Mouse (Mus musculus) heart, postnatal 14 days (tissue): Measurements from ENCODE around the gene Olfr323. TPM values are rescaled to one million over a fixed set of nuclear protein-coding genes. Genes with fewer than 3 reads are reported as not detected.

ENCODE experiments used
- DNase-seq, 2 experiments: peaks; one replicate each; pipeline ENCODE4 v3.0.0; 2021 to 2022
- intact Hi-C: fragments of 180-260 bp; cut with DNase I; formaldehyde crosslinking; loops from one replicate; pipeline ENCODE4 v1.15.1; 2025
- long read RNA-seq, 2 experiments: library from polyadenylated mRNA; stranded (forward); transcript quantifications; one replicate each; pipeline ENCODE4 v2.0.0; 2021
- total RNA-seq, 2 experiments: library from RNA; stranded (reverse); gene quantifications; 2 replicates each; pipeline ENCODE4 v1.2.3; 2021

Olfr323 gene
- total RNA-seq: not detected
- long read RNA-seq, experiment 1: 0 reads
- long read RNA-seq, experiment 2: 0 reads

GRCm38 (mm10) chr11:58630401-58630800, at the start of gene Olfr323:
Gene Olfr323 (minus strand): TSS chr11:58630501.
- DNase-seq: no peak
- intact Hi-C loops: no loop called here

GRCm38 (mm10) chr11:58671825-58672224, 41.5 kb upstream of the Olfr323 start:
- intact Hi-C loops: no loop called here
- no peak for DNase-seq

- DNase-seq: no peak
- intact Hi-C loops: no loop called here
Measured at GRCm38 (mm10) chr11:58669252-58669651, 39.0 kb upstream of the Olfr323 start.

DNA sequence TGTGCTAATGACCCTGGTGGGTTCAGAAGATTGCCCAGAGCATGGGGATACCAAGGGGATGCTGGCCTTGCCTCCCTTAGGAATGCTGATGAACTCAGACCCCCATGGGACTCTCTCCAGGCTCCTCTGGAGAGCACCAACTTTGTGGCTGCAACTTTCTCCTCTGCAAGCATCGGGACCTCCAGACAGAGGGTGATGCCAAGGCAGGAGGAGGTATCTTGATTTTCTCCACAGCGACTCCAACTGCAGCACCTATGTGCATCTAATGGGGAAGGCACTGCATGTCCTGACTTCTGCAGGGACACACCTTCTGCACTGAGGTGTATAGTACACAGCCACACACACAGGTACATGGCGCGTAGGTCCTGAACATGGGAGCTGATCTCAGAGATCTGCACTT, 28.3 kb upstream of the Olfr323 start, which contains the start of gene Olfr322:
Gene Olfr322, plus strand, starts transcription at position 187 of the 400 bp plus-strand sequence.
- intact Hi-C loops: no loop called here

DNA sequence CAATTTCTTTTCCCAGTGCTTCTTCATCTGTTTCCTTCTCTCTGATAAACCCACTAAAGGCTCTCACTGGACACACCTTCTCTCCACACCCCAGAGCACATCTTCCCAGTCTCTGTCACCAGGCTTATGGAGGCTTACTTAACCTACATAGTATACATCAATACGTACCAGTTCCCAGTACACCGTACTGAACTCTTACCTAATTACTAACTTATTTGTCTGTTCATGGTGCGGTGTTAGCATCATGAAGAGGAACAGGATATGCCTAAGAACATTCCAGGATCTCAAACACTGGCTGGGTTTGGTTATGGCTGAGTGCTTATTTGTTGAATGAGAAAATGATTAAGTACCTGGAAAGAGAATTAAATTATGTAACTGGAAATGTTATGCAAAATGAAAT, 24.9 kb upstream of the Olfr323 start:
- intact Hi-C loops: no loop called here
- DNase-seq: no peak

More for the DNA sequence above, 28.3 kb upstream of the Olfr323 start, which contains the start of gene Olfr322:
- DNase-seq: no peak

DNA sequence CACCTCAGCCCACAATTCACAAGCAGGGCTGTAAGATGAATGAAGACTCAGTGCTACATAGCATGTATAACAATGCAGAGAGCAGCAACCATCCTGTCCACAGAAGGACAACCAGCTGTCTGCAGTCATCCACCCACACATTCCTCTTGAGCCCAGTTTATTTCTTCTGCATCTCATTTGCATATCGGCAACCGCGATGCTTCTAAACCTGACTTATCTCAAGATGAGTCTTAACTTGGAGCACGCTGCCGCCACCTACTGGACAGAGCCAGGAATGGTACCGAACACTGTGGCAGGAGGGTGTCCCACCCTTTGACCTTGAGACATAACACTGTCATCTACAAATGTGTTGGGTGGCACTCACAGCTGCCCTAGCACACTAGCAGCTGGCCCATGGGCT, 13.0 kb upstream of the Olfr323 start:
- peak; percentile 17 to 21 for DNase-seq
- intact Hi-C loops: no loop called here

DNA sequence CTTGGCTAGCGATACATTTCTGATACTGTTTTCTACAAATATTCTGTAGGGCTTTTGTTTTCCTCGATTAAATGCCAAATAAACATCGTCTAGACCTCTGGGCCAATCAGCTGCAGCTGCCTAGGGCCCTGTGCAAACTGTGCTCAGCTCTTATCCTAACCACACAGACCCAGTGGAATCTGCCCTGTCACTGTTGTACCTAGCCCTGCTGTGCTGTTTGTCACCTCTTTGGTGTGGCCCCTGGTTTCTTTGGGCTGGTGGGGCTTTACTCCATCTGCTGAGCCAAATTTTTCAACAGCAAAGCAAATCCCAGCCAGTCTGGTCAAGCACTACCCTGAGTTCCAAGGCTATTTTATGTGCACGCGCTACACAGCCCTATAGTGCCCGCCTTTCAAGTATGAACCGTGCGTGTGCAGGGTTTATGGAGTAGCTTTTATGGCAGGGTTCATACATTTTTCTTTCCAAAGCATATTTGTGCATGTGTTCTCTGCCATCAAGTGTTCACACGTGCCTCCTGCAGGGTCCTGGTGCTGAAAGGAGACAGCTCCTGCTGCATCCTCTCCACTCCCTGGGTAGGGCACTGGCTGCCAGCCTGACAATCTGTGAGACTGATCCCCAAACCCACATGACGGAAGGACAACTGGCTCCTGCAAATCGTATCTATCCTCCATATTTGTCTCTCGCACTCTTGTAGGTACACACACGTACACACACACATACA, 11.5 kb upstream of the Olfr323 start:
- intact Hi-C loops: no loop called here
- DNase-seq: no peak

GRCm38 (mm10) chr11:58641057-58641456, 10.8 kb upstream of the Olfr323 start:
- no peak for DNase-seq
- intact Hi-C loops: no loop called here

DNA sequence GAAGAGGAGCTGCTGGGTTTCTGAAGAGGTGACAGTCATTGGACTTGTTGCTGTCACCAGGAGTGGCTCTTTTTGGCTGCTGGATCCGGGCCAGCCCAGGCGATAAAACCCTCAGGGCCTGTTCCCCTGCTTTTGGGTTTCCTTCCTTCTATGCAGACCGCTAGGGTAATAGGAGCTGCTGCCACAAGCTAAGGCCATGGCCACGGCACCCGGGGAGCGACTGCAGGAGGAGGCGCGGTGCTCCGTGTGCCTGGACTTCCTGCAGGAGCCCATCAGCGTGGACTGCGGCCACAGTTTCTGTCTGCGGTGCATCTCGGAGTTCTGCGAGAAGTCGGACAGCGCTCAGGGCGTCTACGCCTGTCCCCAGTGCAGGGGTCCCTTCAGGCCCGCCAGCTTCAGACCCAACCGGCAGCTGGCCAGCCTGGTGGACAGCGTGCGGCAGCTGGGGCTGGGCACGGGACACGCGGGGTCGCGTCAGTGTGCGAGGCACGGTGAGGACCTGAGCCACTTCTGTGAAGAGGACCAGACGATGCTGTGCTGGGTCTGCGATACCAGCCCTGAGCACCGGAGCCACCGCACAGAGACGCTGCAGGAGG, 10.1 kb upstream of the Olfr323 start, which contains the start of gene Trim58:
Gene Trim58, plus strand, starts transcription at position 194 of the 596 bp plus-strand sequence.
- intact Hi-C loops: no loop called here
- DNase-seq: peak; percentile 9 to 14

GRCm38 (mm10) chr11:58638176-58638701, 7.9 kb upstream of the Olfr323 start:
- DNase-seq: peak; percentile 9 to 25
- intact Hi-C loops: loop anchor here (5.0 kb wide), 2 partner anchors 336 to 401 kb away; no protein-coding TSS in a partner anchor

GRCm38 (mm10) chr11:58636376-58636977, 6.2 kb upstream of the Olfr323 start:
- peak; percentile 55 to 67 for DNase-seq
- intact Hi-C loops: loop anchor here (2.0 to 5.0 kb wide), 3 partner anchors 234 to 399 kb away; no protein-coding TSS in a partner anchor

- intact Hi-C loops: loop anchor here (5.0 kb wide), 2 partner anchors 333 to 398 kb away; no protein-coding TSS in a partner anchor
- no peak for DNase-seq
Measured at GRCm38 (mm10) chr11:58634878-58635277, 4.6 kb upstream of the Olfr323 start.

GRCm38 (mm10) chr11:58626146-58626545, 4.2 kb downstream of the Olfr323 start:
- no peak for DNase-seq
- intact Hi-C loops: no loop called here

GRCm38 (mm10) chr11:58618793-58619192, 11.5 kb downstream of the Olfr323 start:
- DNase-seq: no peak
- intact Hi-C loops: no loop called here

- intact Hi-C loops: no loop called here
- DNase-seq: no peak
Measured at GRCm38 (mm10) chr11:58618369-58618768, 11.9 kb downstream of the Olfr323 start.

- DNase-seq: no peak
- intact Hi-C loops: no loop called here
Measured at GRCm38 (mm10) chr11:58615975-58616374, 14.3 kb downstream of the Olfr323 start, which contains the start of gene 2210407C18Rik. Gene 2210407C18Rik (minus strand): TSS chr11:58616075.

- intact Hi-C loops: no loop called here
Measured at GRCm38 (mm10) chr11:58614526-58614925, 15.8 kb downstream of the Olfr323 start.

GRCm38 (mm10) chr11:58613359-58613758, 16.9 kb downstream of the Olfr323 start:
- intact Hi-C loops: no loop called here
- no peak for DNase-seq

More at GRCm38 (mm10) chr11:58614526-58614925, 15.8 kb downstream of the Olfr323 start:
- DNase-seq: no peak

DNA sequence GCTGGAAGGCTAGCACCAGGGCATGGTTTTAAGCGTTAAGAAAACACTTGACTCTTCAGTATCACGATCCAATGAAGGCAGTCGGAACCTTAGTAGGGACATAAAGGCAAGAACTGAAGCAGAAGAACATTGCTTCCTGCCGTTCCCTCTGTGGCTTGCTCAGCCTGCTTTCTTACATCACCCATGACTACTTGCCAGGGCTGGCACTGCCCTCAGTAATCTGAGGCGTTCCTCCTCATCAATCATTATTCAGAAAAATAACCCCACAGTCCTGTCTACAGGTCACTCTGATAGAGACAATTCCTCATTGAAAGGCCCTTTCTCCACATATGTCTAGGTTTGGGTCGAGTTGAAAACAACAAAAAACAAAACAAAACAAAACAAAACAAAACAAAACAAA, 23.3 kb downstream of the Olfr323 start:
- intact Hi-C loops: no loop called here
- no peak for DNase-seq

DNA sequence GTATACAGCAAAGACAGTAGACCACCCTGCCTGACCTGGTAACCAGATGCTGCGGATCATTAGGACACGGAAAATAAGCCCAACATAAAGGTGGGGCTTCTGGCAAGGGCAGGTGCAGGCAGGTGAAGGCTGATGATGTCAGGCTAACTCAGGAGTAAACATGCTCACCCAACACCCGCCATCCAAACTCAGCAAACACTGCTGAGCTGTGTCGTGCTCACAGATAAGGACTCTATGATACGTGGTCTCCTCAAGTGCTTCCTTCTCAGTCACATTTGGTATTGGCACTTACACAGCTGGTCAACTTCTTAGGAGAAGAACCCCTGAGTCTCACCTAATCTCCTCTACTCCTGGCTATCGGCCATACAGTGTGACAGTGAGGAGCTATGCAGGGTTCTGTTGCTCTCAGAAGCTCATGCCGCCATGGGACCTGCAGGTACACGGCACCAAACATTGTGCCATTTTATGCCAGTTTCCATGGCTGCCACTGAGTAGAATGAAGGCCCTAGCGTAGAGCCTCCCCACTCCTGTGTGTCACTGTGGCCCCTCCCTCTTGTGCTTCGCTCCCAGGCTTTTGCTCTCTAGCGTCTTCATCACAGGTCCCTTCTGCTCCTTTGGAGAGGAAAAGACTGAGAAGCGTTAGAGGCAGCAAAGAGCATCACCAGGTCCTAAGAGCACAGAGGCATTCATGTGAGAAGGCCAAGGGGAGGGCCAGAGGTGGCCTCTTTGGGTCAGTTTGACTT, 24.0 kb downstream of the Olfr323 start:
- DNase-seq: no peak
- intact Hi-C loops: no loop called here
